Mouse (Mus musculus): ENCODE data around the gene Fktn. TPM values are rescaled to one million over a fixed set of nuclear protein-coding genes. Genes with fewer than 3 reads are reported as not detected.
"Not testable (repeated sequence)": the region's sequence is repeated elsewhere in the genome, so short reads cannot be mapped to it uniquely, and the experiment has no call there.

The Fktn gene
- total RNA-seq (2021): 1 to 10 TPM; 6.6 to 10.0 TPM
- long read RNA-seq, experiment 1, full-length matches to known transcripts: 5 of 14 reads
- long read RNA-seq, experiment 1, partial matches to known transcripts: 4 of 14 reads
- long read RNA-seq, experiment 1, other reads (novel, unspliced or antisense): 5 of 14 reads
- long read RNA-seq, experiment 2, full-length matches to known transcripts: 1 of 2 reads
- long read RNA-seq, experiment 2, partial matches to known transcripts: 0 of 2 reads
- long read RNA-seq, experiment 2, other reads (novel, unspliced or antisense): 1 of 2 reads

GRCm38 (mm10) chr4:53713704-53714050, at the start of gene Fktn:
TSS of gene Fktn (plus strand) at chr4:53713998.
- DNase-seq: no peak
- Histone ChIP-seq H3K4me3 (peak within 1 kb of the TSS; percentile 79), H3K27ac (peak within 1 kb of the TSS; percentile 93)
- no peak for TF ChIP-seq CTCF (IDR thresholded peaks at IDR 0.05)
- intact Hi-C loops (cut with DNase I): no loop called here

GRCm38 (mm10) chr4:53682092-53682491, 31.7 kb upstream of the Fktn start:
- no peak for TF ChIP-seq CTCF (IDR thresholded peaks at IDR 0.05)
- no peak overlapping the region for H3K4me3 ChIP-seq
- intact Hi-C loops (cut with DNase I): no loop called here
- no peak overlapping the region for H3K27ac ChIP-seq
- no peak for DNase-seq

GRCm38 (mm10) chr4:53688965-53689364, 24.8 kb upstream of the Fktn start:
- H3K4me3 ChIP-seq: no peak overlapping the region
- intact Hi-C loops (cut with DNase I): no loop called here
- no peak for DNase-seq
- no peak for TF ChIP-seq CTCF (IDR thresholded peaks at IDR 0.05)
- no peak overlapping the region for H3K27ac ChIP-seq

GRCm38 (mm10) chr4:53691418-53691817, 22.4 kb upstream of the Fktn start:
- no peak for DNase-seq
- no peak for TF ChIP-seq CTCF (IDR thresholded peaks at IDR 0.05)
- intact Hi-C loops (cut with DNase I): no loop called here
- Histone ChIP-seq H3K27ac (no peak overlapping the region), H3K4me3 (no peak overlapping the region)

GRCm38 (mm10) chr4:53709166-53709565, 4.6 kb upstream of the Fktn start:
- H3K27ac ChIP-seq; intact Hi-C loops (cut with DNase I); DNase-seq: not testable (repeated sequence)

GRCm38 (mm10) chr4:53710021-53710420, 3.8 kb upstream of the Fktn start:
- no peak for TF ChIP-seq CTCF (IDR thresholded peaks at IDR 0.05)
- no peak for DNase-seq
- Histone ChIP-seq H3K4me3 (no peak overlapping the region), H3K27ac (no peak overlapping the region)
- intact Hi-C loops (cut with DNase I): no loop called here

More at GRCm38 (mm10) chr4:53709166-53709565, 4.6 kb upstream of the Fktn start:
- not testable (repeated sequence) for H3K4me3 ChIP-seq

GRCm38 (mm10) chr4:53710555-53711328, 3.1 kb upstream of the Fktn start:
- DNase-seq: no peak
- Histone ChIP-seq H3K4me3 (no peak overlapping the region), H3K27ac (no peak overlapping the region)
- no peak for TF ChIP-seq CTCF (IDR thresholded peaks at IDR 0.05)
- intact Hi-C loops (cut with DNase I): no loop called here

GRCm38 (mm10) chr4:53714051-53714814, 435 bp downstream of the Fktn start:
- Histone ChIP-seq H3K27ac (peak overlapping the region; percentile 93), H3K4me3 (peak overlapping the region; percentile 79)
- intact Hi-C loops (cut with DNase I): no loop called here
- no peak for TF ChIP-seq CTCF (IDR thresholded peaks at IDR 0.05)
- DNase-seq: peak; percentile 93

GRCm38 (mm10) chr4:53715977-53716376, 2.2 kb downstream of the Fktn start:
- H3K4me3 ChIP-seq: no peak overlapping the region
- DNase-seq: peak; percentile 53
- no peak overlapping the region; the same call in 1 of the 2 replicates for H3K27ac ChIP-seq
- intact Hi-C loops (cut with DNase I): no loop called here
- peak; percentile 55 for TF ChIP-seq CTCF (IDR thresholded peaks at IDR 0.05)

GRCm38 (mm10) chr4:53717546-53717945, 3.7 kb downstream of the Fktn start:
- DNase-seq: no peak
- peak overlapping the region; percentile 25; the same call in 1 of the 2 replicates for H3K27ac ChIP-seq
- no peak for TF ChIP-seq CTCF (IDR thresholded peaks at IDR 0.05)
- no peak overlapping the region for H3K4me3 ChIP-seq
- intact Hi-C loops (cut with DNase I): no loop called here

GRCm38 (mm10) chr4:53718261-53718660, 4.5 kb downstream of the Fktn start:
- intact Hi-C loops (cut with DNase I): no loop called here
- Histone ChIP-seq H3K4me3 (no peak overlapping the region), H3K27ac (peak overlapping the region; percentile 25; the same call in 1 of the 2 replicates)
- TF ChIP-seq CTCF (IDR thresholded peaks at IDR 0.05): no peak
- DNase-seq: no peak

GRCm38 (mm10) chr4:53722506-53722905, 8.7 kb downstream of the Fktn start:
- intact Hi-C loops (cut with DNase I): no loop called here
- TF ChIP-seq CTCF (IDR thresholded peaks at IDR 0.05): no peak
- Histone ChIP-seq H3K27ac (no peak overlapping the region), H3K4me3 (no peak overlapping the region)
- no peak for DNase-seq

- intact Hi-C loops (cut with DNase I); DNase-seq; H3K4me3 ChIP-seq; H3K27ac ChIP-seq: not testable (repeated sequence)
These were observed 12.3 kb downstream of the Fktn start for GRCm38 (mm10) chr4:53726100-53726499.
